Mouse (Mus musculus): ENCODE results near the gene Srsf12. TPM values are rescaled to one million over a fixed set of nuclear protein-coding genes. Genes with fewer than 3 reads are reported as not detected.
A peak's percentile ranks its signal among the peaks of the same experiment; 100 is the strongest.

Gene Srsf12
- total RNA-seq, 1 experiment: 2.9 TPM

- Histone ChIP-seq H3K36me3 (ENCODE audit: control insufficient read depth, insufficient read depth, low read length, poor library complexity, severe bottlenecking) (peaks cover 3% of the 10 kb centered on the region), H3K4me1 (ENCODE audit: control insufficient read depth in 2 of 2, insufficient read depth in 2 of 2, low read length in 2 of 2, poor library complexity in 1 of 2) (peaks cover 7 to 8% of the 10 kb centered on the region in 2 experiments; a peak in 3 of 4 replicates), H3K9ac (ENCODE audit: insufficient read depth, low read depth, low read length, poor library complexity, severe bottlenecking) (peak overlapping the region; percentile 95), H3K4me3 (ENCODE audit: insufficient read depth in 1 of 2, low read depth in 1 of 2, low read length in 2 of 2, poor library complexity in 1 of 2, severe bottlenecking in 1 of 2) (peak overlapping the region; percentile 85 to 95), H3K27ac (ENCODE audit: insufficient read depth, low read depth, low read length, poor library complexity, severe bottlenecking) (peak overlapping the region; percentile 96), H3K9me3 (ENCODE audit: control insufficient read depth, insufficient read depth, low read depth, low read length) (no peaks in the 10 kb centered on the region)
- TF ChIP-seq ZNF384 (IDR thresholded peaks at IDR 0.05; ENCODE audit: low read depth, low read length) (no peak), MAFK (IDR thresholded peaks at IDR 0.05; ENCODE audit: insufficient read depth, low read depth, low read length) (no peak), HCFC1 (IDR thresholded peaks at IDR 0.05; ENCODE audit: borderline replicate concordance, insufficient read depth, low read length) (peak; percentile 46; the same call in 1 of the 2 replicates), CHD2 (IDR thresholded peaks at IDR 0.05; ENCODE audit: low read depth, low read length) (no peak), ZC3H11A (IDR thresholded peaks at IDR 0.05; ENCODE audit: borderline replicate concordance, low read depth, low read length) (no peak)
- peak; percentile 95 for DNase-seq (ENCODE audit: low read depth, low spot score)
- in situ Hi-C loops (cut with MboI; ENCODE audit: low sequenced_read_pairs in 2 of 2, unreplicated experiment in 2 of 2): no loop called here
These were observed 38.8 kb downstream of the Srsf12 start for GRCm38 (mm10) chr4:33247479-33248053.

- Histone ChIP-seq H3K4me1 (ENCODE audit: control insufficient read depth in 2 of 2, insufficient read depth in 2 of 2, low read length in 2 of 2, poor library complexity in 1 of 2) (peaks cover 7 to 8% of the 10 kb centered on the region in 2 experiments; a peak in 3 of 4 replicates), H3K9ac (ENCODE audit: insufficient read depth, low read depth, low read length, poor library complexity, severe bottlenecking) (peak overlapping the region; percentile 95), H3K27ac (ENCODE audit: insufficient read depth, low read depth, low read length, poor library complexity, severe bottlenecking) (peak overlapping the region; percentile 96), H3K36me3 (ENCODE audit: control insufficient read depth, insufficient read depth, low read length, poor library complexity, severe bottlenecking) (peaks cover 3% of the 10 kb centered on the region), H3K9me3 (ENCODE audit: control insufficient read depth, insufficient read depth, low read depth, low read length) (no peaks in the 10 kb centered on the region), H3K4me3 (ENCODE audit: insufficient read depth in 1 of 2, low read depth in 1 of 2, low read length in 2 of 2, poor library complexity in 1 of 2, severe bottlenecking in 1 of 2) (peak overlapping the region; percentile 85 to 95)
- in situ Hi-C loops (cut with MboI; ENCODE audit: low sequenced_read_pairs in 2 of 2, unreplicated experiment in 2 of 2): no loop called here
- TF ChIP-seq ZC3H11A (IDR thresholded peaks at IDR 0.05; ENCODE audit: borderline replicate concordance, low read depth, low read length) (no peak), HCFC1 (IDR thresholded peaks at IDR 0.05; ENCODE audit: borderline replicate concordance, insufficient read depth, low read length) (0 out of 2 replicates have a peak, but pooled peaks have one; percentile 58), ZNF384 (IDR thresholded peaks at IDR 0.05; ENCODE audit: low read depth, low read length) (no peak)
- DNase-seq (ENCODE audit: low read depth, low spot score): peak; percentile 99
These were observed 39.5 kb downstream of the Srsf12 start for GRCm38 (mm10) chr4:33248062-33248889.

GRCm38 (mm10) chr4:33248915-33249314, 40.1 kb downstream of the Srsf12 start:
- Histone ChIP-seq H3K36me3 (ENCODE audit: control insufficient read depth, insufficient read depth, low read length, poor library complexity, severe bottlenecking) (peaks cover 3% of the 10 kb centered on the region), H3K9me3 (ENCODE audit: control insufficient read depth, insufficient read depth, low read depth, low read length) (no peaks in the 10 kb centered on the region), H3K27ac (ENCODE audit: insufficient read depth, low read depth, low read length, poor library complexity, severe bottlenecking) (peak overlapping the region; percentile 52; the same call in 1 of the 2 replicates), H3K9ac (ENCODE audit: insufficient read depth, low read depth, low read length, poor library complexity, severe bottlenecking) (no peak overlapping the region; the same call in 1 of the 2 replicates), H3K4me1 (ENCODE audit: control insufficient read depth in 2 of 2, insufficient read depth in 2 of 2, low read length in 2 of 2, poor library complexity in 1 of 2) (peaks cover 7 to 8% of the 10 kb centered on the region in 2 experiments; a peak in 3 of 4 replicates), H3K4me3 (ENCODE audit: insufficient read depth in 1 of 2, low read depth in 1 of 2, low read length in 2 of 2, poor library complexity in 1 of 2, severe bottlenecking in 1 of 2) (peak overlapping the region; percentile 14 to 65; a peak in 3 of 4 replicates)
- TF ChIP-seq ZC3H11A (IDR thresholded peaks at IDR 0.05; ENCODE audit: borderline replicate concordance, low read depth, low read length) (no peak), CHD2 (IDR thresholded peaks at IDR 0.05; ENCODE audit: low read depth, low read length) (no peak), MAFK (IDR thresholded peaks at IDR 0.05; ENCODE audit: insufficient read depth, low read depth, low read length) (no peak), HCFC1 (IDR thresholded peaks at IDR 0.05; ENCODE audit: borderline replicate concordance, insufficient read depth, low read length) (no peak), ZNF384 (IDR thresholded peaks at IDR 0.05; ENCODE audit: low read depth, low read length) (no peak)
- in situ Hi-C loops (cut with MboI; ENCODE audit: low sequenced_read_pairs in 2 of 2, unreplicated experiment in 2 of 2): no loop called here
- no peak for DNase-seq (ENCODE audit: low read depth, low spot score)

DNA sequence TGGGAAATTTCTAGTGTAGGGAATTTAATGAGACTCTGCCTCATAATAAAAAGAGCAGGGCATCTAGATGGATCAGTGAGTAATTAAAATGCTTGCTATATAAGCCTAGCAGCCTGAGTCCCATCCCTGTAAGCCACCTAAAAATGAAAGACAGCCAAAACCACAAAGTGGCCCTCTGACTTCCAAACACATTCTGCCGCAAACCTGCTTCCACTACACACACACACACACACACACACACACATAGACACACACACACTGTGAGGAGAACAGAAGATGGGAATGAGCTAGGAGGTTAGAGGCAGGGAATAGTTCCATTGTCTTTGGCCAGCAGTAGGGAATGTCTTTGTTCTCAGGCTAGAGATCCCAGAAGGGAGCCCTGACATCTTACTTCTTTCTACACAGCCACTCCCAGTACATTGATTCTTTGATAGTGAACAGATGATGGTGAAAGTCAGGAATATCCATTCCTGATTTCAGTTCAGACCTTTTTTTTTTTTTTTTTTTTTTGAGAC, 41.0 kb downstream of the Srsf12 start:
- H3K4me1 ChIP-seq (ENCODE audit: control insufficient read depth in 2 of 2, insufficient read depth in 2 of 2, low read length in 2 of 2, poor library complexity in 1 of 2): peaks cover 7 to 8% of the 10 kb centered on the region in 2 experiments; a peak in 3 of 4 replicates
- H3K27ac ChIP-seq (ENCODE audit: insufficient read depth, low read depth, low read length, poor library complexity, severe bottlenecking): no peak overlapping the region
- in situ Hi-C loops (cut with MboI; ENCODE audit: low sequenced_read_pairs in 2 of 2, unreplicated experiment in 2 of 2): no loop called here
- peaks cover 3% of the 10 kb centered on the region for H3K36me3 ChIP-seq (ENCODE audit: control insufficient read depth, insufficient read depth, low read length, poor library complexity, severe bottlenecking)
- H3K9me3 ChIP-seq (ENCODE audit: control insufficient read depth, insufficient read depth, low read depth, low read length): no peaks in the 10 kb centered on the region
- DNase-seq (ENCODE audit: low read depth, low spot score): no peak
- TF ChIP-seq ZC3H11A (IDR thresholded peaks at IDR 0.05; ENCODE audit: borderline replicate concordance, low read depth, low read length) (no peak), CHD2 (IDR thresholded peaks at IDR 0.05; ENCODE audit: low read depth, low read length) (no peak), MAFK (IDR thresholded peaks at IDR 0.05; ENCODE audit: insufficient read depth, low read depth, low read length) (no peak), HCFC1 (IDR thresholded peaks at IDR 0.05; ENCODE audit: borderline replicate concordance, insufficient read depth, low read length) (no peak), ZNF384 (IDR thresholded peaks at IDR 0.05; ENCODE audit: low read depth, low read length) (no peak)
- no peak overlapping the region for H3K9ac ChIP-seq (ENCODE audit: insufficient read depth, low read depth, low read length, poor library complexity, severe bottlenecking)
- H3K4me3 ChIP-seq (ENCODE audit: insufficient read depth in 1 of 2, low read depth in 1 of 2, low read length in 2 of 2, poor library complexity in 1 of 2, severe bottlenecking in 1 of 2): no peak overlapping the region
